Mouse (Mus musculus) heart, adult 10 weeks (tissue): ENCODE data around the gene Bcorl1. TPM values are rescaled to one million over a fixed set of nuclear protein-coding genes. Genes with fewer than 3 reads are reported as not detected.

Source experiments
- polyA plus RNA-seq: library from polyadenylated mRNA; stranded (reverse); fragments of 350-450 nt; fragmentation: Illumina TruSeq; extraction: RNeasy Lipid Tissue Mini Kit (QIAGEN cat#74804); gene quantifications from one replicate; pipeline ENCODE4 v1.2.3, GENCODE M21; 2014; ENCODE audit warnings: low read depth, low replicate concordance

The Bcorl1 gene
- 3.2 TPM for polyA plus RNA-seq

GRCm38 (mm10) chrX:48341141-48341540 lies at the start of gene Bcorl1:
TSS of gene Bcorl1 (plus strand) at chrX:48341358.

Other genes starting within 250 kb of the Bcorl1 start
- gene Xpnpep2, start 232.6 kb upstream of the Bcorl1 start, polyA plus RNA-seq, result 2.1 TPM
- gene Sash3, start 194.9 kb upstream of the Bcorl1 start, polyA plus RNA-seq, result 0.97 TPM
- gene Zdhhc9, start 132.5 kb upstream of the Bcorl1 start, polyA plus RNA-seq, result 26.3 TPM
- 15.6 TPM for gene Utp14a, start 84.5 kb upstream of the Bcorl1 start, polyA plus RNA-seq
- 5.7 TPM for gene Elf4, start 121.8 kb downstream of the Bcorl1 start, polyA plus RNA-seq
- gene Aifm1, start 172.2 kb downstream of the Bcorl1 start, polyA plus RNA-seq, result 105 TPM
- 0.97 TPM for gene Rab33a, start 177.9 kb downstream of the Bcorl1 start, polyA plus RNA-seq